Mouse (Mus musculus) Patski (cell line): ENCODE data around the gene Crocc. TPM values are rescaled to one million over a fixed set of nuclear protein-coding genes. Genes with fewer than 3 reads are reported as not detected.

Experiments used
- ATAC-seq: fragments of 100-300 bp; one replicate; pipeline ENCODE4 v1.8.0; 2021
- CTCF ChIA-PET: fragments of 350-600 bp; sonication (Branson Sonifier 250); formaldehyde crosslinking; loops from one replicate; lab custom pipeline; 2022; ENCODE audit warnings: inconsistent platforms; lab: Charles Lee
- POLR2A ChIA-PET: fragments of 350-600 bp; sonication (Branson Sonifier 250); formaldehyde crosslinking; loops from one replicate; lab custom pipeline; 2022; ENCODE audit warnings: antibody characterized with exemption, inconsistent platforms; lab: Charles Lee
- DNase-seq: peaks from one replicate; pipeline ENCODE4 v3.0.0-alpha.2; 2011; ENCODE audit warnings: low read depth, low spot score
- H3K27me3 ChIP-seq: fragments of 371-371 bp; one replicate; pipeline ENCODE4 v1.5.1; 2021
- CTCF ChIP-seq: fragments of 100-300 bp; IDR thresholded peaks from one replicate; pipeline ENCODE4 v1.5.1; 2021
- in situ Hi-C: fragments of 300-500 bp; cut with MboI; formaldehyde crosslinking; loops from 3 replicates; pipeline ENCODE4 v1.11.1; 2018; ENCODE audit warnings: low pct_unique_long_range_greater_than_20kb, mixed read lengths
- polyA plus RNA-seq: library from polyadenylated mRNA; unstranded; gene quantifications from one replicate; pipeline ENCODE4 v1.2.3, GENCODE M21; 2021

The Crocc gene
- polyA plus RNA-seq, 1 experiment from 2014 or later = 11.9 TPM

GRCm38 (mm10) chr4:141067516-141068046 lies 7.2 kb upstream of the Crocc start:
- H3K27me3 ChIP-seq = no peaks in the 10 kb centered on the region
- DNase-seq = no peak
- TF ChIP-seq CTCF = no peak
- ATAC-seq = no peak
- ChIA-PET CTCF (interaction anchor here (1.0 kb wide), 1 partner anchor 24 kb away, joined by 4 read pairs; no protein-coding TSS in a partner anchor), POLR2A (interaction anchor here (1.2 kb wide), 1 partner anchor 9 kb away, joined by 4 read pairs; no protein-coding TSS in a partner anchor)
- in situ Hi-C loops = no loop called here

- DNase-seq (no peak), ATAC-seq (peak; percentile 68)
- in situ Hi-C loops = no loop called here
- ChIA-PET POLR2A (interaction anchor here (1.2 kb wide), 1 partner anchor 10 kb away, joined by 4 read pairs; no protein-coding TSS in a partner anchor), CTCF (no interaction called here)
- H3K27me3 ChIP-seq = no peaks in the 10 kb centered on the region
- TF ChIP-seq CTCF = no peak
These were observed 6.6 kb upstream of the Crocc start for GRCm38 (mm10) chr4:141066709-141067515.

- no peak for ATAC-seq
- CTCF ChIA-PET = interaction anchor here (0.9 kb wide), 1 partner anchor 13 kb away, joined by 3 read pairs; no protein-coding TSS in a partner anchor
- no peak for TF ChIP-seq CTCF
- H3K27me3 ChIP-seq = no peaks in the 10 kb centered on the region
- POLR2A ChIA-PET = no interaction called here
- in situ Hi-C loops = no loop called here
- no peak for DNase-seq
These were observed 4.8 kb upstream of the Crocc start for GRCm38 (mm10) chr4:141065123-141065522.

GRCm38 (mm10) chr4:141064104-141064659 lies 3.8 kb upstream of the Crocc start:
- in situ Hi-C loops = no loop called here

GRCm38 (mm10) chr4:141059616-141060425 lies 529 bp downstream of the Crocc start:
- DNase-seq (no peak), ATAC-seq (peak; percentile 53)
- no peaks in the 10 kb centered on the region for H3K27me3 ChIP-seq
- ChIA-PET POLR2A (interaction anchor here (0.6 kb wide), 1 partner anchor 104 kb away, joined by 4 read pairs; no protein-coding TSS in a partner anchor), CTCF (interaction anchor here (0.9 to 1.2 kb wide), 2 partner anchors 10 to 28 kb away, joined by 3 read pairs; no protein-coding TSS in a partner anchor)
- in situ Hi-C loops = no loop called here
- TF ChIP-seq CTCF = no peak

More at GRCm38 (mm10) chr4:141064104-141064659, 3.8 kb upstream of the Crocc start:
- CTCF ChIA-PET = no interaction called here
- ATAC-seq (no peak), DNase-seq (no peak)
- no peaks in the 10 kb centered on the region for H3K27me3 ChIP-seq
- POLR2A ChIA-PET = no interaction called here
- TF ChIP-seq CTCF = no peak

- ChIA-PET CTCF (no interaction called here), POLR2A (no interaction called here)
- no peak for ATAC-seq
- no peak for DNase-seq
- TF ChIP-seq CTCF = no peak
- in situ Hi-C loops = no loop called here
- H3K27me3 ChIP-seq = no peaks in the 10 kb centered on the region
These were observed 1.5 kb downstream of the Crocc start for GRCm38 (mm10) chr4:141058835-141059234.

- CTCF ChIA-PET = no interaction called here
These were observed 3.4 kb downstream of the Crocc start for GRCm38 (mm10) chr4:141056970-141057369.

GRCm38 (mm10) chr4:141053568-141054161 lies 6.7 kb downstream of the Crocc start:
- ATAC-seq (peak; percentile 66), DNase-seq (no peak)
- in situ Hi-C loops = no loop called here
- no peaks in the 10 kb centered on the region for H3K27me3 ChIP-seq
- ChIA-PET POLR2A (interaction anchor here (0.7 kb wide), 1 partner anchor 26 kb away, joined by 3 read pairs; no protein-coding TSS in a partner anchor), CTCF (no interaction called here)
- TF ChIP-seq CTCF = no peak

More at GRCm38 (mm10) chr4:141056970-141057369, 3.4 kb downstream of the Crocc start:
- no peak for ATAC-seq
- TF ChIP-seq CTCF = no peak
- POLR2A ChIA-PET = no interaction called here
- in situ Hi-C loops = no loop called here
- H3K27me3 ChIP-seq = no peaks in the 10 kb centered on the region
- DNase-seq = no peak

GRCm38 (mm10) chr4:141053138-141053537 lies 7.2 kb downstream of the Crocc start:
- TF ChIP-seq CTCF = no peak
- no peaks in the 10 kb centered on the region for H3K27me3 ChIP-seq
- ATAC-seq (no peak), DNase-seq (no peak)
- CTCF ChIA-PET = no interaction called here
- in situ Hi-C loops = no loop called here
- POLR2A ChIA-PET = no interaction called here
